Mouse (Mus musculus) erythroblast, embryonic 14.5 days (primary cell): Measurements from ENCODE around the gene Aff3. TPM values are rescaled to one million over a fixed set of nuclear protein-coding genes. Genes with fewer than 3 reads are reported as not detected.
"Not testable (repeated sequence)": the region's sequence is repeated elsewhere in the genome, so short reads cannot be mapped to it uniquely, and the experiment has no call there.

Experiments
- H3K27me3 ChIP-seq: 2 replicates; pipeline ENCODE4 v1.6.1; 2012; ENCODE audit warnings: inconsistent platforms; ENCODE audit not compliant: control insufficient read depth
- H3K36me3 ChIP-seq: 2 replicates; pipeline ENCODE4 v1.6.1; 2012; ENCODE audit warnings: mild to moderate bottlenecking, inconsistent platforms; ENCODE audit not compliant: control insufficient read depth
- H3K4me1 ChIP-seq: 2 replicates; pipeline ENCODE4 v1.6.1; 2012; ENCODE audit warnings: inconsistent platforms; ENCODE audit not compliant: control insufficient read depth
- H3K4me3 ChIP-seq: replicated peaks from 2 replicates; pipeline ENCODE3; 2012; ENCODE audit warnings: moderate library complexity, mild to moderate bottlenecking, inconsistent platforms
- H3K9me3 ChIP-seq: 2 replicates; pipeline ENCODE4 v1.6.1; 2012; ENCODE audit warnings: low read length, inconsistent platforms, mixed read lengths; ENCODE audit not compliant: control insufficient read depth
- GATA1 ChIP-seq: IDR thresholded peaks from 2 replicates; pipeline ENCODE4 v1.6.1; 2012; ENCODE audit warnings: low read length, inconsistent platforms, mixed read lengths
- TAL1 ChIP-seq: IDR thresholded peaks from 3 replicates; pipeline ENCODE4 v1.6.1; 2012; ENCODE audit warnings: low read length, inconsistent platforms, mixed read lengths
- polyA plus RNA-seq: library from polyadenylated mRNA; stranded (reverse); fragments of >175 nt; gene quantifications from 2 replicates; pipeline ENCODE4 v1.2.3, GENCODE M21; 2012

Aff3 gene
- polyA plus RNA-seq, 1 experiment, result 0.02 TPM

DNA sequence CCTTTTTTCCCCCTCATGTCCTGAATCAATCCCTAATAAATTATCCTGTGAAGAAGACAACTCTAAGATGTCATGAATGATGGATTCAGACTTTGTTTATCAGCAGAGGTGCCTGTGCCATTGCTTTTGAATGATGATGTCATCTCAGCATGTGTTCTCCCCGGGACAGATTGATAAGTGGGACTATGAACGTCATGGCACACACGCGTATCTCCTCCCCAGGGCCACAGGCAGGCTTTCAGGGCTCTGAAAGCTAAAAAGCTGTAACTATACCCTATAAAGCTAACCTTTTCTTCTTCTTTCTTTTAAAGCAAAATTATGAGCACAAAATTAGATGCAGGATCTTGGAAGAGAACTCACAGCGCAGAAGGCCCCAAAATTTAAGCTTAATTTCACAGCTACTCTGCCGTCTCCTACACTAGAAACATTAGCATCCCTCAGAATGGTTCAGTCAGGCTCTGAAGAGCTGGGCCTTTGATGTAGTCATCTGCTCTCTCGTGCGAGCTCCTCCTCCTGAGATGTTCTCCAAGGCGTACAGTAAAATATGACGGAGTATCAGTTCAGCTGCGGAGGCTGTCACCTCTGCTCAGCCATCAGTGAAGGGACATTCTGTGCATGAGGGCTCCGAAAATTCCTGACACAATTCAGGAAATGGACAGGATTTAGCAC is 218.5 kb downstream of the Aff3 start:
- Histone ChIP-seq H3K4me1 (peaks cover 81% of the 10 kb centered on the region), H3K27me3 (no peaks in the 10 kb centered on the region; the same call in 1 of the 2 replicates), H3K4me3 (no peak overlapping the region), H3K36me3 (no peaks in the 10 kb centered on the region; the same call in 1 of the 2 replicates), H3K9me3 (no peaks in the 10 kb centered on the region)
- TF ChIP-seq TAL1 (peak; percentile 68), GATA1 (peak; percentile 79)

DNA sequence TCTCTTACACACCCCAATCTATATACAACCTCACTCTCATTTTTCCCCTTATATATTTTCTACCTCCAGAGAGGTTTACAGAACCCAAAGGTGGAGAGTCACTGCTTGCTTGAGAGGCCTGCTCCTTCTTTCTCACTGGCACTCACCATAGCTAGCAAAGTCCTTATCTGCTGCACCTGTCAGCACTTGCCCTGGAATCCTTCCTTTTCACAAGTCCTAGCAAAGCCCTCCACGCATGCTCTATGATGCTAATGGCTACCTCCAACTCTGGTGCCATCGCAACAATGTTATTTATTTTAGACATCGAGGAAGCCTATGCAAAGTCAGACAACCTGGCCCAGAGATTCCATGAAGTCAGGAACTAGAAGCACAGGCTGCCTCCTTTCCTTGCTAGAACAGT is 221.9 kb downstream of the Aff3 start:
- no peak for TF ChIP-seq GATA1
- no peak for TF ChIP-seq TAL1

DNA sequence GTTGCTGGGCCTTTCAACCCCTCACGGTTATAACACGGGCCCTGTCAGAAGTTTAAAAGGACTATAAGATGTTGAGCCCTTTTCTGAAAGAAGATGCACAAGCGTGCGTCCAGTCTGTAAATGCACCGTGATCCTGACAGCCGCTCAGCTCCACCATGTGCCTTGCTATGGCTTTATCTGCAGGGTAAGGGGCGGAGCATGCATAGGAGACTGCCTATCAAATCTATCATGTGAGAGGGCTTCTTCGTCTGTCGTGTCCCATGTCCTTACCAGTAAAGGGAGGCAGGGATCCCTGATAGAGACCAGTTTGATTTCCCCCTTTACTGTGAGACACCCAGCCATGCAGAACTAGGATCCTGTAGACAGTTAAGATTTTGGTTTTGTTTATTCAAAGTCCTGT is 222.3 kb downstream of the Aff3 start:
- Histone ChIP-seq H3K4me3 (peak overlapping the region; percentile 19), H3K27me3 (peaks cover 14% of the 10 kb centered on the region), H3K36me3 (no peaks in the 10 kb centered on the region), H3K4me1 (peaks cover 56% of the 10 kb centered on the region), H3K9me3 (no peaks in the 10 kb centered on the region)
- TF ChIP-seq GATA1 (no peak), TAL1 (no peak)

More for the DNA sequence above, 221.9 kb downstream of the Aff3 start:
- H3K9me3 ChIP-seq, result no peaks in the 10 kb centered on the region
- no peak overlapping the region for H3K4me3 ChIP-seq
- H3K27me3 ChIP-seq, result peaks cover 12% of the 10 kb centered on the region
- H3K36me3 ChIP-seq, result no peaks in the 10 kb centered on the region
- peaks cover 60% of the 10 kb centered on the region for H3K4me1 ChIP-seq

DNA sequence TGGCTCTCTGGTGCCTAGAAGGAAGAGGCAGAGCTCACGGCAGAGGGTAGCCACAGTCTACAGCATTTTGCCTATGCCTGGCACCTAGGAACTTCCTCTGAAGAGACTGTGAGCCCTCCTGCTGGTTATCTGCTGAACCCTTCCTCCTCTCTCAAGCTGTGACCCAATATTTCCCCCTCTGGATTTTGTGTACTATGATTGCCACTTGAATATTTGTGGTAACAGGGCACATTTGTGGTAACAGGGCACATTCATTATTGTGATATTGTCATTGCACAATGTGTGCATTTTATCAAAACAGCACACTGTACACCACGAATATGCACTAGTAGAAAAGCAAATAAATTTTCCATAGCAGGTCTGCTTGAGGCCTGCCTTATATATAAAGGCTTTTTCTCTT is 223.0 kb downstream of the Aff3 start:
- no peaks in the 10 kb centered on the region for H3K9me3 ChIP-seq
- TF ChIP-seq GATA1, result no peak

DNA sequence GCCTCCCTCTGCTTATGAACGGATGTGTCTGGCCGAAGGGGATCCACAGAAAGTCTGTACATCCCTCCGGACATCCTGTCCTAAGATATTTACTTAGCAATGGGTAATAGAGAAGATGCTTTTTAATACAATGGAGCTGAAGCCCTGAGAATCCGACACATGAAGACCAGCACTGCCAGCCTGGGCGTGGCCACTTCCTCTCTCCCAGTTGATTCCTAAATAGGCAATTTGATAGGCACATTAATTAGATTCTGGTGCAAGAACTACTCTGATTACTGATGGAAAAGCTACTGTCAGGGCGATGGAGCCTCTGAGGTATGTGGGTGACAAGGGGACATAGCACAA is 224.3 kb downstream of the Aff3 start:
- Histone ChIP-seq H3K36me3 (no peaks in the 10 kb centered on the region), H3K27me3 (peaks cover 14% of the 10 kb centered on the region), H3K4me1 (peaks cover 35% of the 10 kb centered on the region), H3K4me3 (no peak overlapping the region), H3K9me3 (no peaks in the 10 kb centered on the region)
- TF ChIP-seq GATA1 (no peak), TAL1 (no peak)

More for the DNA sequence above, 223.0 kb downstream of the Aff3 start:
- peaks cover 14% of the 10 kb centered on the region for H3K27me3 ChIP-seq
- no peak overlapping the region for H3K4me3 ChIP-seq
- peaks cover 49% of the 10 kb centered on the region for H3K4me1 ChIP-seq
- no peaks in the 10 kb centered on the region for H3K36me3 ChIP-seq

DNA sequence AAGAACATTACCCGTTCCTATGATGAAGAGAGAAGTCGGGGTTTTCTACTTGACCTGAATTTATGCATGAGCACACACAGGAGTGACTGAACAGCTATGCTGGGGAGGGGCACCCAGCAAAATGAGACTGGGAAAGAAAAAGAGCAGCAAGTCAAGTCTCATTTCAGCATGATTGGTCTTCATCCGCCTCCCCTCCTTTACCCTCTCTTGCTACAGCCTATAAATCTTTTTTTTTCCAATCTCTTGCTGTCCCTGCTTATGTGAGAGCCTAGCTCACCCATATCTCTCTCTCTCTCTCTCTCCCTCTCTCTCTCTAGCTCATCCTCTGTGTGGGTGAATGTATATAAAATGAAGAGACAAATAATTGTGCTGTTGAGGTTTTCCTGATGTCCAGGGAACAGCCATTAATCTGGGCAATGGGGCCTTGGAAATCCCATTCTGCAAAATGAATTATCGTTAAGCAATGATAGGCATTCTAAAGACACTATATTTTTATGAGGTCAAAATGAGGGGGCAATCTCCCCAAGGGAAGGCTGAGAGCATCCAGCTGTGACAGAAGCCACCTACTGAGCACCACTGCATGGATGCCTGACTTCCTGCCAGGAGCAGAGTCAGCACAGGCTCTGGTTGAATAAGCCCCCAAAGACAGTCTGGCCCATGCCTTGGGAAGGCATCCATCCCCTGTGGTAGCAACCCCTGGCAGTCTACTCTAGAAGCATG is 224.8 kb downstream of the Aff3 start:
- no peak for TF ChIP-seq GATA1
- no peak for TF ChIP-seq TAL1
- H3K4me3 ChIP-seq, result no peak overlapping the region
- H3K9me3 ChIP-seq, result no peaks in the 10 kb centered on the region
- no peaks in the 10 kb centered on the region for H3K36me3 ChIP-seq
- peaks cover 14% of the 10 kb centered on the region for H3K27me3 ChIP-seq
- peaks cover 30% of the 10 kb centered on the region for H3K4me1 ChIP-seq

DNA sequence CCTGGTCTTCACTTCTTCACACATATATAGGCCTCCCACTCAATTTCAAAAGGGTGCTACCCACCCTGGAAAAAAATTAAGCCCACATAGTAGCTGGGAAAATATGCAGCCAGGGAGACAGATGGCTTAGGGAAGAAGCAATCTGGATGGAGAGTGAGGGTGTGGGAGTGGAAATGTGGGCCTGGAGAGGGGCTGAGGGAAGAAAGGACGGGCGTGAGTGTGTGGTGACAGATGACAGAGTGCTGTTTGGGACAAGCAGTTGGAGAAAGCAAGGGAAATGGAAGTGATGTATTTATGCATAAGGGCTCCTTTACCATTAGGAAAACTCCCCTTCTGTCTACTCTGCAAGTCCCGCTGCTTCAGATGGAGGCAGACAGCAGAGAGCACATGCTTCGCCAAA is 226.3 kb downstream of the Aff3 start:
- TF ChIP-seq TAL1 (no peak), GATA1 (no peak)
- H3K9me3 ChIP-seq, result no peaks in the 10 kb centered on the region
- no peak overlapping the region for H3K4me3 ChIP-seq

DNA sequence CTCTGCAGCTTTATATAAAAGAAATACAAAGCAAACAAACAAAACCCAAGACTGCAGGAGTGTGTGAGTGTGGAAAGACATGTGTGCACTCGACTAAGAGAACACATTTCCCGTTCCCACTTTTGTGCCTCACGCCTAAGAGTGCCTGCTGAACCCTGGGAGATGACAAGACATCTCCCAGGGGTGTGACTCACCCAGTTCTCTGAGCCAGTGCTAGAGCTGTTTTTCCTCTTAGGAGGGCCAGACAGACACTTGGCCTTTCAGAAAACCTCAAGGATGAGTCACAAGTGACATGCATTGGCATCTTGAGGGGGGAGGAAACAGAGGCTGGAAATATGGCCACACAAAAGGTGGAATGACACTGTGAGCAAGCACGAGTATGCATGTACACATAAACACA is 227.1 kb downstream of the Aff3 start:
- H3K27me3 ChIP-seq, result peaks cover 16% of the 10 kb centered on the region
- no peak overlapping the region for H3K4me3 ChIP-seq
- no peaks in the 10 kb centered on the region for H3K9me3 ChIP-seq
- H3K36me3 ChIP-seq, result no peaks in the 10 kb centered on the region
- peaks cover 15% of the 10 kb centered on the region for H3K4me1 ChIP-seq
- no peak for TF ChIP-seq TAL1
- no peak for TF ChIP-seq GATA1

More for the DNA sequence above, 226.3 kb downstream of the Aff3 start:
- Histone ChIP-seq H3K4me1 (peaks cover 23% of the 10 kb centered on the region), H3K36me3 (no peaks in the 10 kb centered on the region), H3K27me3 (peaks cover 16% of the 10 kb centered on the region)

DNA sequence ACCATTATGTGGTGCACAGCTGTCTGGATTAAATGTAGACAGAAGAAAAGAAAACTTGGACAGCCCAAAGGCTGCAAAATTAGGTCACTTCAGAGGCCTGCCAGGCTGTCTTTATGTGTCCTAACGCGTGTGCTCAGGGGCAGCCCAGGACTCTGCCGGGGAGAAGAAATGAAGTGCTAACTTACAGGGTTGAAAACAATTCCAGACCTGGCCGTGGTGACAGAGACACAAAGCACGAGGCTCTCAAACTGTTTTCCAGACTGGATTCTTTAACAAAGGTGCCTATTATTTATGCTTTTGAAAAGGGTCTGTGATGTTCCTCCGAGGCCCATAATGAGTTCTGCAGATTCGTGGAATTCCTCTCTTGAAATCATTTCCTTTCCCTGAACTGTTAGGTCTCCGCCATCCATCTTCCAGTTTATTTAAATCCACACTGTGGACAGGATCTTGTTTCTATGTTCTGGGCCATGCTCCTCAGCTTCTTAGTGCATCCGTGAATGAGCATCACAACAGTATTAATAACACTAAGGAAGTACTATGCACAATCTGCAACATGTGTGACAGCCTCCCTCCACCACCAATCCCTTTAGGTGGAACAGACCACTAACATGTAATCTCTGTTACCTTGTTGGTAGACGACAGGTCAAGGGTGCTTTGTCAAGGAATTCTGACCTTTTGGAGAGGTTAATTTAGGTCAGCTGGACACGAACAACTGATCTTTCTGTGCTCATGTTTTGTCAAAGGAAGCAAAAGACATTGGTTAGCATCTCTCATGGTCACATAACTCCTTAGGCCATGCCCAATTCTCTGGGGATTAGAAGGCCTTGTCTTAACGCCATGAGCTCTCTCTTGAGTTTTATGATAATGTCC is 228.0 kb downstream of the Aff3 start:
- H3K27me3 ChIP-seq, result peaks cover 16% of the 10 kb centered on the region
- H3K36me3 ChIP-seq, result no peaks in the 10 kb centered on the region
- no peak overlapping the region for H3K4me3 ChIP-seq
- TF ChIP-seq GATA1, result no peak
- no peak for TF ChIP-seq TAL1
- H3K9me3 ChIP-seq, result no peaks in the 10 kb centered on the region
- H3K4me1 ChIP-seq, result peaks cover 6% of the 10 kb centered on the region

DNA sequence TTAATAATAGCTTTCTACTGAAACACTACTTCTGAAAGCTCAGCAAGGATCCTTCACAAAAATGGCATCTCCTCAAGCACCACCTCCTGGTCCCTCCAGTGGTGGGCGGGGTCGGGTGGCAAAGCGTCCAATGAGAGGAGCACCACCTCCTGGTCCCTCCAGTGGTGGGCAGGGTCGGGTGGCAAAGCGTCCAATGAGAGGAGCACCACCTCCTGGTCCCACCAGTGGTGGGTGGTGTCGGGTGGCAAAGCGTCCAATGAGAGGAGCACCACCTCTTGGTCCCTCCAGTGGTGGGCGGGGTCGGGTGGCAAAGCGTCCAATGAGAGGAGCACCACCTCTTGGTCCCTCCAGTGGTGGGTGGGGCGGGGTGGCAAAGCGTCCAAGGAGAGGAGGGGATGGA is 234.4 kb downstream of the Aff3 start:
- not testable (repeated sequence) for H3K27me3 ChIP-seq, H3K9me3 ChIP-seq, H3K4me3 ChIP-seq, H3K4me1 ChIP-seq, H3K36me3 ChIP-seq
